Mouse (Mus musculus) midbrain, embryonic 13.5 days (tissue): ENCODE data around the gene Fermt3. TPM values are rescaled to one million over a fixed set of nuclear protein-coding genes. Genes with fewer than 3 reads are reported as not detected.

Source experiments
- ATAC-seq: fragments of 200-750 bp; cut with Nextera tagmentation; 2 replicates; pipeline ENCODE4 v1.8.0; 2017; ENCODE audit warnings: mild to moderate bottlenecking, moderate TSS enrichment, moderate library complexity
- H3K27ac ChIP-seq: fragments of 300-500 bp; sonication (generic); 2 replicates; pipeline ENCODE4 v1.5.1; 2015; ENCODE audit warnings: inconsistent platforms, mild to moderate bottlenecking, moderate library complexity
- H3K27me3 ChIP-seq: fragments of 300-500 bp; sonication (generic); 2 replicates; pipeline ENCODE4 v1.6.1; 2015; ENCODE audit warnings: mild to moderate bottlenecking, inconsistent platforms
- H3K36me3 ChIP-seq: fragments of 300-500 bp; sonication (generic); 2 replicates; pipeline ENCODE4 v1.6.1; 2015; ENCODE audit warnings: mild to moderate bottlenecking, inconsistent platforms
- H3K4me1 ChIP-seq: fragments of 300-500 bp; sonication (generic); replicated peaks from 2 replicates; pipeline ENCODE4 v1.6.1; 2015; ENCODE audit warnings: inconsistent platforms
- H3K4me2 ChIP-seq: fragments of 300-500 bp; sonication (generic); replicated peaks from 2 replicates; pipeline ENCODE4 v1.6.1; 2015; ENCODE audit warnings: moderate library complexity, mild to moderate bottlenecking, inconsistent platforms
- H3K4me3 ChIP-seq: fragments of 300-500 bp; sonication (generic); replicated peaks from 2 replicates; pipeline ENCODE4 v1.5.1; 2015; ENCODE audit warnings: mild to moderate bottlenecking, inconsistent platforms
- H3K9ac ChIP-seq: fragments of 300-500 bp; sonication (generic); replicated peaks from 2 replicates; pipeline ENCODE4 v1.6.1; 2015; ENCODE audit warnings: mild to moderate bottlenecking, inconsistent platforms
- H3K9me3 ChIP-seq: fragments of 300-500 bp; sonication (generic); 2 replicates; pipeline ENCODE4 v1.6.1; 2016; ENCODE audit warnings: mild to moderate bottlenecking, inconsistent platforms
- WGBS: fragments of 180-500 bp; shearing (Covaris S2); methylation state at CpG from one replicate; pipeline ENCODE4 v1.1.7; 2015; 5-methylcytosine and 5-hydroxymethylcytosine counted together
- polyA plus RNA-seq: library from polyadenylated mRNA; unstranded; fragments of >200 nt; fragmentation: Nextera tagmentation; extraction: Ambion mirVana; gene quantifications from 2 replicates; pipeline ENCODE4 v1.2.1, GENCODE M21; 2015

Fermt3 gene
- polyA plus RNA-seq, 1 experiment from 2014 or later: 4.8 TPM

- Histone ChIP-seq H3K4me3 (peak overlapping the region; percentile 81; the same call in 1 of the 2 replicates), H3K9me3 (no peaks in the 10 kb centered on the region), H3K4me1 (peaks cover 22% of the 10 kb centered on the region), H3K9ac (no peak overlapping the region; the same call in 1 of the 2 replicates), H3K36me3 (peaks cover 28% of the 10 kb centered on the region), H3K4me2 (peak overlapping the region; percentile 93), H3K27ac (no peak overlapping the region), H3K27me3 (no peaks in the 10 kb centered on the region)
- no peak for ATAC-seq
- 85% methylated on average over 10 of the region's 10 CpGs for WGBS
These were observed 33.1 kb downstream of the Fermt3 start for GRCm38 (mm10) chr19:6985951-6986708.

- no peak overlapping the region for H3K9ac ChIP-seq
- H3K4me3 ChIP-seq: no peak overlapping the region
- H3K4me1 ChIP-seq: peaks cover 28% of the 10 kb centered on the region
- H3K27me3 ChIP-seq: no peaks in the 10 kb centered on the region
- H3K4me2 ChIP-seq: no peak overlapping the region
- H3K27ac ChIP-seq: no peak overlapping the region
- ATAC-seq: no peak
- H3K9me3 ChIP-seq: no peaks in the 10 kb centered on the region
- WGBS: 83% methylated on average over 19 of the region's 19 CpGs
- peaks cover 28% of the 10 kb centered on the region for H3K36me3 ChIP-seq
These were observed 34.0 kb downstream of the Fermt3 start for GRCm38 (mm10) chr19:6985300-6985699.

- Histone ChIP-seq H3K36me3 (peaks cover 26% of the 10 kb centered on the region), H3K4me3 (no peak overlapping the region), H3K9me3 (no peaks in the 10 kb centered on the region), H3K4me1 (peaks cover 39% of the 10 kb centered on the region), H3K27ac (no peak overlapping the region), H3K4me2 (no peak overlapping the region), H3K9ac (no peak overlapping the region), H3K27me3 (no peaks in the 10 kb centered on the region)
- 51% methylated on average over 5 of the region's 5 CpGs for WGBS
- no peak for ATAC-seq
These were observed 35.6 kb downstream of the Fermt3 start for GRCm38 (mm10) chr19:6983621-6984020.

GRCm38 (mm10) chr19:6981465-6981864 lies 37.8 kb downstream of the Fermt3 start:
- no peaks in the 10 kb centered on the region for H3K9me3 ChIP-seq
- peaks cover 46% of the 10 kb centered on the region for H3K36me3 ChIP-seq
- H3K27ac ChIP-seq: no peak overlapping the region
- H3K4me1 ChIP-seq: peaks cover 45% of the 10 kb centered on the region
- H3K4me3 ChIP-seq: 0 out of 2 replicates have a peak overlapping the region, but pooled peaks have one; percentile 65
- no peaks in the 10 kb centered on the region for H3K27me3 ChIP-seq
- WGBS: 85% methylated on average over 4 of the region's 4 CpGs
- no peak for ATAC-seq
- 0 out of 2 replicates have a peak overlapping the region, but pooled peaks have one; percentile 87 for H3K4me2 ChIP-seq
- no peak overlapping the region for H3K9ac ChIP-seq

- H3K27ac ChIP-seq: peak within 1 kb of the TSS; percentile 97
- ATAC-seq: peak; percentile 85
- peaks cover 44% of the 10 kb centered on the region for H3K36me3 ChIP-seq
- peak within 1 kb of the TSS; percentile 79 for H3K9ac ChIP-seq
- peak within 1 kb of the TSS; percentile 87 for H3K4me2 ChIP-seq
- H3K27me3 ChIP-seq: no peaks in the 10 kb centered on the region
- H3K9me3 ChIP-seq: no peaks in the 10 kb centered on the region
- peaks cover 47% of the 10 kb centered on the region for H3K4me1 ChIP-seq
- 1% methylated on average over 38 of the region's 38 CpGs for WGBS
- H3K4me3 ChIP-seq: peak within 1 kb of the TSS; percentile 65
These were observed 38.7 kb downstream of the Fermt3 start, which contains the start of gene Fkbp2 for GRCm38 (mm10) chr19:6980381-6981093. Fkbp2 (minus strand) TSS chr19:6980501.

GRCm38 (mm10) chr19:6979486-6980380 lies 39.5 kb downstream of the Fermt3 start:
- peak overlapping the region; percentile 65 for H3K4me3 ChIP-seq
- H3K4me1 ChIP-seq: peaks cover 47% of the 10 kb centered on the region
- ATAC-seq: peak; percentile 85
- H3K9ac ChIP-seq: peak overlapping the region; percentile 79
- H3K27ac ChIP-seq: peak overlapping the region; percentile 97
- H3K27me3 ChIP-seq: no peaks in the 10 kb centered on the region
- H3K36me3 ChIP-seq: peaks cover 36% of the 10 kb centered on the region
- peak overlapping the region; percentile 87 for H3K4me2 ChIP-seq
- H3K9me3 ChIP-seq: no peaks in the 10 kb centered on the region
- WGBS: under 1% methylated on average over 59 of the region's 59 CpGs

GRCm38 (mm10) chr19:6979001-6979479 lies 40.2 kb downstream of the Fermt3 start:
- H3K27ac ChIP-seq: peak overlapping the region; percentile 97
- H3K9me3 ChIP-seq: no peaks in the 10 kb centered on the region
- peak overlapping the region; percentile 87 for H3K4me2 ChIP-seq
- H3K4me3 ChIP-seq: peak overlapping the region; percentile 65
- no peaks in the 10 kb centered on the region for H3K27me3 ChIP-seq
- peak overlapping the region; percentile 79 for H3K9ac ChIP-seq
- H3K36me3 ChIP-seq: peaks cover 34% of the 10 kb centered on the region
- 9% methylated on average over 11 of the region's 11 CpGs for WGBS
- H3K4me1 ChIP-seq: peaks cover 49% of the 10 kb centered on the region
- ATAC-seq: 0 out of 2 replicates have a peak, but pooled peaks have one; percentile 0

GRCm38 (mm10) chr19:6978639-6978974 lies 40.7 kb downstream of the Fermt3 start:
- H3K36me3 ChIP-seq: peaks cover 34% of the 10 kb centered on the region
- no peaks in the 10 kb centered on the region for H3K9me3 ChIP-seq
- peak overlapping the region; percentile 97 for H3K27ac ChIP-seq
- H3K4me2 ChIP-seq: peak overlapping the region; percentile 87
- 43% methylated on average over 3 of the region's 3 CpGs for WGBS
- H3K27me3 ChIP-seq: no peaks in the 10 kb centered on the region
- no peak for ATAC-seq
- peak overlapping the region; percentile 65 for H3K4me3 ChIP-seq
- peaks cover 53% of the 10 kb centered on the region for H3K4me1 ChIP-seq
- peak overlapping the region; percentile 79 for H3K9ac ChIP-seq

GRCm38 (mm10) chr19:6977759-6978638 lies 41.3 kb downstream of the Fermt3 start:
- ATAC-seq: no peak
- WGBS: 86% methylated on average over 13 of the region's 13 CpGs
- H3K27ac ChIP-seq: peak overlapping the region; percentile 97

GRCm38 (mm10) chr19:6975537-6976521 lies 43.4 kb downstream of the Fermt3 start, which contains the start of gene Plcb3:
Plcb3 (minus strand) TSS chr19:6976470.
- Histone ChIP-seq H3K27me3 (peaks cover 9% of the 10 kb centered on the region), H3K9ac (peak within 1 kb of the TSS; percentile 88), H3K36me3 (peaks cover 22% of the 10 kb centered on the region), H3K4me2 (peak within 1 kb of the TSS; percentile 87), H3K9me3 (no peaks in the 10 kb centered on the region), H3K4me3 (peak within 1 kb of the TSS; percentile 82), H3K27ac (peak within 1 kb of the TSS; percentile 96), H3K4me1 (peaks cover 47% of the 10 kb centered on the region)
- under 1% methylated on average over 16 of the region's 16 CpGs for WGBS
- ATAC-seq: peak; percentile 1; the same call in 1 of the 2 replicates

More at GRCm38 (mm10) chr19:6977759-6978638, 41.3 kb downstream of the Fermt3 start:
- H3K4me2 ChIP-seq: peak overlapping the region; percentile 87
- H3K9ac ChIP-seq: peak overlapping the region; percentile 79
- H3K9me3 ChIP-seq: no peaks in the 10 kb centered on the region
- H3K27me3 ChIP-seq: no peaks in the 10 kb centered on the region
- peaks cover 53% of the 10 kb centered on the region for H3K4me1 ChIP-seq
- H3K4me3 ChIP-seq: peak overlapping the region; percentile 65
- H3K36me3 ChIP-seq: peaks cover 30% of the 10 kb centered on the region
